ENCODE assay signal across 19 mouse cellular contexts in the genomic region with DNA sequence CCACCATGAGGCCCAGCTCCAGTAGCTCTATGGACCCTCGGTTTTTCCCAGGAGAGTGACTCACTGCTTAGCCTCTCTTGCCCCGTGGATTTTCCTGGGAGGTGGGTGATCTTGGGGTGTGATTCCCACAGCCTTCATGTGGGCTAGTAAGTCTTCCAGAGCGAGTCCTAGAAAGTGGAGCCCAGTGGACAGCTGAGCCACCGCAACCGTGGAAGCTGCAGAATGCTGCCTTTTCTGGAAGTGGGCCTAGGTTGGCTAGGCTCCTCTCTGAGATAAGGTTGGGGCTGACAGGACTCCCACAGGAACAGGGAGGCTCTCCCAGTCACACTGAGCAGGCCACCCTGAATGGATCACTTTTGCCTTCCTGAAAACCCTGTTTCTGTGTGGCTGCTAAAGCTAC.
DNase-seq lines count a peak whose midpoint lies in the region; ATAC-seq and TF ChIP-seq lines count a peak whose summit lies in the region.
"Had no signal": no experiment of that assay in that cellular context is flagged by ENCODE, and none has a peak within 500 bp of the region (broad histone marks: within the 10 kb centered on the region; RNA-seq: fewer than 3 reads in every experiment).

No protein-coding gene starts in this region.

- H3K36me3 ChIP-seq in lung, embryonic 16.5 days (ENCODE audit: control insufficient read depth, insufficient read depth, low read length), result no peaks in the 10 kb centered on the region
- H3K36me3 ChIP-seq in heart, embryonic 16.5 days (ENCODE audit: control insufficient read depth, insufficient read depth), result no peaks in the 10 kb centered on the region
- no peaks in the 10 kb centered on the region for H3K36me3 ChIP-seq in hindbrain, embryonic 12.5 days
- H3K36me3 ChIP-seq: embryonic facial prominence, embryonic 12.5 days; midbrain, embryonic 10.5 days had no signal

- intact Hi-C loops in gastrocnemius, adult 2 months (cut with DNase I), result no loop called here

- H3K27me3 ChIP-seq in lung, embryonic 16.5 days (ENCODE audit: control insufficient read depth, insufficient read depth, low read depth, low read length), result no peaks in the 10 kb centered on the region
- H3K27me3 ChIP-seq in heart, embryonic 16.5 days (ENCODE audit: control insufficient read depth, insufficient read depth, low read length), result no peaks in the 10 kb centered on the region
- H3K27me3 ChIP-seq in hindbrain, embryonic 12.5 days, result no peaks in the 10 kb centered on the region
- H3K27me3 ChIP-seq: embryonic facial prominence, embryonic 12.5 days had no signal

- peak; percentile 37; the same call in 1 of the 2 replicates for ATAC-seq in lung, embryonic 16.5 days (ENCODE audit: low read depth)
- ATAC-seq in heart, embryonic 16.5 days (replicated peaks; ENCODE audit: extremely low read depth, insufficient read depth, low FRiP score), result peak; percentile 73; the same call in 1 of the 2 replicates
- no peak for ATAC-seq in hindbrain, embryonic 12.5 days (ENCODE audit: low FRiP score)
- ATAC-seq: forebrain, postnatal 0 days; hindbrain, postnatal 0 days had no signal

- no peak overlapping the region for H3K9ac ChIP-seq in lung, embryonic 16.5 days (ENCODE audit: low read length)
- peak overlapping the region; percentile 53; the same call in 1 of the 2 replicates for H3K9ac ChIP-seq in heart, embryonic 16.5 days (ENCODE audit: low read length)
- no peak overlapping the region for H3K9ac ChIP-seq in hindbrain, embryonic 12.5 days
- H3K9ac ChIP-seq: embryonic facial prominence, embryonic 12.5 days; forebrain, postnatal 0 days had no signal

- peak overlapping the region; percentile 43 for H3K27ac ChIP-seq in gastrocnemius, adult 2 months
- H3K27ac ChIP-seq in lung, embryonic 16.5 days (ENCODE audit: low read length), result no peak overlapping the region
- peak overlapping the region; percentile 17; the same call in 1 of the 2 replicates for H3K27ac ChIP-seq in heart, embryonic 16.5 days (ENCODE audit: low read length)
- no peak overlapping the region for H3K27ac ChIP-seq in hindbrain, embryonic 12.5 days
- H3K27ac ChIP-seq in layer of hippocampus, adult 2 months, result no peak overlapping the region
- H3K27ac ChIP-seq: embryonic facial prominence, embryonic 12.5 days; hindbrain, postnatal 0 days; midbrain, embryonic 10.5 days had no signal

- WGBS in lung, embryonic 16.5 days, result 62% methylated on average over 5 of the region's 5 CpGs
- WGBS in lung, adult 2 months, result 53% methylated on average over 5 of the region's 5 CpGs
- WGBS in heart, embryonic 16.5 days, result 29% methylated on average over 5 of the region's 5 CpGs
- WGBS in hindbrain, embryonic 12.5 days, result 81% methylated on average over 5 of the region's 5 CpGs

- H3K9me3 ChIP-seq in lung, embryonic 16.5 days (ENCODE audit: control insufficient read depth, low read length), result no peaks in the 10 kb centered on the region
- H3K9me3 ChIP-seq in heart, embryonic 16.5 days (replicated peaks; ENCODE audit: control insufficient read depth, low read length), result peaks cover 4% of the 10 kb centered on the region; the same call in 1 of the 2 replicates
- H3K9me3 ChIP-seq in hindbrain, embryonic 12.5 days (replicated peaks), result no peaks in the 10 kb centered on the region
- H3K9me3 ChIP-seq: embryonic facial prominence, embryonic 12.5 days; midbrain, embryonic 10.5 days had no signal

- TF ChIP-seq CTCF in gastrocnemius, adult 2 months (IDR thresholded peaks at IDR 0.05), result no peak
- no peak for TF ChIP-seq CTCF in lung, adult 2 months (IDR thresholded peaks at IDR 0.05; ENCODE audit: insufficient read depth, low read length)
- TF ChIP-seq CTCF in layer of hippocampus, adult 2 months (conservative IDR thresholded peaks at IDR 0.05), result no peak

- no peak overlapping the region for H3K4me3 ChIP-seq in gastrocnemius, adult 2 months
- no peak overlapping the region for H3K4me3 ChIP-seq in lung, embryonic 16.5 days (ENCODE audit: low read length)
- no peak overlapping the region for H3K4me3 ChIP-seq in lung, adult 2 months (replicated peaks; ENCODE audit: extremely low read depth, low read depth, low read length)
- H3K4me3 ChIP-seq in heart, embryonic 16.5 days (ENCODE audit: low read length), result no peak overlapping the region
- H3K4me3 ChIP-seq in hindbrain, embryonic 12.5 days, result no peak overlapping the region
- H3K4me3 ChIP-seq in layer of hippocampus, adult 2 months, result no peak overlapping the region
- H3K4me3 ChIP-seq: embryonic facial prominence, embryonic 12.5 days; midbrain, embryonic 10.5 days had no signal

- no peak for TF ChIP-seq POLR2A in lung, adult 2 months (IDR thresholded peaks at IDR 0.05; ENCODE audit: borderline replicate concordance, extremely low read depth, low read depth, low read length)

- H3K4me1 ChIP-seq in lung, embryonic 16.5 days (replicated peaks; ENCODE audit: control insufficient read depth, insufficient read depth, low read length), result peaks cover 7% of the 10 kb centered on the region
- peaks cover 2% of the 10 kb centered on the region; the same call in 1 of the 2 replicates for H3K4me1 ChIP-seq in lung, adult 2 months (ENCODE audit: control insufficient read depth, insufficient read depth, low read length)
- H3K4me1 ChIP-seq in heart, embryonic 16.5 days (ENCODE audit: control insufficient read depth, insufficient read depth, low read length), result peaks cover 15% of the 10 kb centered on the region
- no peaks in the 10 kb centered on the region for H3K4me1 ChIP-seq in hindbrain, embryonic 12.5 days
- H3K4me1 ChIP-seq: embryonic facial prominence, embryonic 12.5 days; midbrain, embryonic 10.5 days had no signal

- H3K4me2 ChIP-seq in lung, embryonic 16.5 days (ENCODE audit: low read depth, low read length), result no peak overlapping the region
- H3K4me2 ChIP-seq in heart, embryonic 16.5 days (ENCODE audit: low read depth, low read length), result no peak overlapping the region
- no peak overlapping the region for H3K4me2 ChIP-seq in hindbrain, embryonic 12.5 days (replicated peaks)
- H3K4me2 ChIP-seq: embryonic facial prominence, embryonic 12.5 days had no signal

- peak; percentile 48 for DNase-seq in gastrocnemius, adult 2 months
- DNase-seq in gastrocnemius, adult 18-20 months (ENCODE audit: low spot score), result no peak
- DNase-seq in lung, adult 2 months, result no peak
- DNase-seq in ovary, postnatal 36 days (ENCODE audit: low spot score), result peak; percentile 24
- DNase-seq in layer of hippocampus, adult 2 months (ENCODE audit: low spot score in 2 of 2), result no peak
- DNase-seq: adrenal gland, adult 2 months; cerebellum, adult 11-12 months; cerebellum, postnatal 36 days; forebrain, postnatal 0 days; kidney, adult 8-10 months; kidney, postnatal 25 days; lung, postnatal 4 days; thymus, adult 2 months had no signal

Comparison
In these comparisons a context has a peak if more than half of its experiments do, and no peak if none do; other contexts are left out.
1. DNase-seq: peak in gastrocnemius, adult 2 months (single experiment) and ovary, postnatal 36 days (single experiment); none in gastrocnemius, adult 18-20 months (single experiment), lung, adult 2 months (single experiment) and layer of hippocampus, adult 2 months (0 of 2).
2. H3K27ac ChIP-seq: peak in gastrocnemius, adult 2 months (single experiment) and heart, embryonic 16.5 days (single experiment); none in lung, embryonic 16.5 days (single experiment), hindbrain, embryonic 12.5 days (single experiment) and layer of hippocampus, adult 2 months (single experiment).